Mouse (Mus musculus): Measurements from ENCODE around the gene Camk1d. TPM values are rescaled to one million over a fixed set of nuclear protein-coding genes. Genes with fewer than 3 reads are reported as not detected.

Gene Camk1d
- polyA plus RNA-seq, 1 experiment from 2014 or later, result 7.4 TPM

DNA sequence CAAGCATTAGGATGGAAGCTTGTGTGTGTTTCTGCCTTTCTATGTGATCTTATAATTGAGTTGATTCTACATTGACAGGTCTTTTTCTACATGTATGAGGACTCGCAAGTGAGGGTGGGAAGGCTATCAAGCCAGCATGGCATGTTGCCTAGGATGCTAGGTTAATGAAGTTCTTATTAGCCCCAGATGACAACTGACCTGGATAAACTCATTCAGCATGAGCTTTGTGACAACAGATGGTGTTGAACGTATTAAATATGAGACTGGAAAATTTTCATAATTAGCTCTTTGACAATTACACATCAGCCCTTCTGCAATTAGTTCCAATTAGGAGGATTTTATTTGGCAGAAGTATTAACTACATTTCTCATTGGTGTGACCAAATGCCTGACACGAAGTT is 343.7 kb downstream of the Camk1d start:
- Histone ChIP-seq H3K9ac (ENCODE audit: low read depth, low read length) (no peak overlapping the region), H3K36me3 (ENCODE audit: control insufficient read depth, insufficient read depth, low read length) (no peaks in the 10 kb centered on the region), H3K27ac (ENCODE audit: low read depth, low read length) (no peak overlapping the region), H3K27me3 (replicated peaks; ENCODE audit: control insufficient read depth, insufficient read depth, low read length) (no peaks in the 10 kb centered on the region), H3K9me3 (ENCODE audit: control insufficient read depth, low read length) (no peaks in the 10 kb centered on the region), H3K4me2 (ENCODE audit: low read length) (no peak overlapping the region), H3K4me3 (ENCODE audit: low read length) (no peak overlapping the region), H3K4me1 (ENCODE audit: control insufficient read depth, insufficient read depth, low read depth, low read length) (no peaks in the 10 kb centered on the region)
- WGBS, result 62% methylated on average over 3 of the region's 3 CpGs
- no peak for ATAC-seq

DNA sequence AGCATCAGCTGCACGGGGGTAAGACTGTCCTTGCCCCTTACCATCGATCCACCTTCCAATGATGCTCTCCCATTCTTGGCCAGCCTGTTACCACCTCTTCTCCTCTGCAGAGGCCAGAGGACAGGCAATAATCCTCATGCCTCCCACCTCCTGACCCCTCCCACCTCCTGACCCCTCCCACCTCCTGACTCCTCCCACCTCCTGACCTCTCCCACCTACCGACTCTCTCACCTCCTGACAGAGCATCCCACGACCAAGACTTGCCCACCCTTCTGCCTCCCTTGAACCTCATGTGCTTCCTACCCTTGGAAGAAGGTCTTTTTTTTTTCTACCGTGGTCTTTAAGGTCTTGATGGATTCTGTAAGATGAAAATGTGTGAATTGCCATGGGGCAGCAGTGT is 350.5 kb downstream of the Camk1d start:
- H3K9me3 ChIP-seq (ENCODE audit: control insufficient read depth, low read length), result no peaks in the 10 kb centered on the region
- H3K4me1 ChIP-seq (ENCODE audit: control insufficient read depth, insufficient read depth, low read depth, low read length), result no peaks in the 10 kb centered on the region
- no peak overlapping the region for H3K4me2 ChIP-seq (ENCODE audit: low read length)
- no peak for ATAC-seq
- WGBS, result 62% methylated on average over 5 of the region's 5 CpGs
- H3K9ac ChIP-seq (ENCODE audit: low read depth, low read length), result no peak overlapping the region
- H3K27me3 ChIP-seq (replicated peaks; ENCODE audit: control insufficient read depth, insufficient read depth, low read length), result no peaks in the 10 kb centered on the region
- no peak overlapping the region for H3K27ac ChIP-seq (ENCODE audit: low read depth, low read length)
- no peak overlapping the region for H3K4me3 ChIP-seq (ENCODE audit: low read length)
- no peaks in the 10 kb centered on the region for H3K36me3 ChIP-seq (ENCODE audit: control insufficient read depth, insufficient read depth, low read length)

DNA sequence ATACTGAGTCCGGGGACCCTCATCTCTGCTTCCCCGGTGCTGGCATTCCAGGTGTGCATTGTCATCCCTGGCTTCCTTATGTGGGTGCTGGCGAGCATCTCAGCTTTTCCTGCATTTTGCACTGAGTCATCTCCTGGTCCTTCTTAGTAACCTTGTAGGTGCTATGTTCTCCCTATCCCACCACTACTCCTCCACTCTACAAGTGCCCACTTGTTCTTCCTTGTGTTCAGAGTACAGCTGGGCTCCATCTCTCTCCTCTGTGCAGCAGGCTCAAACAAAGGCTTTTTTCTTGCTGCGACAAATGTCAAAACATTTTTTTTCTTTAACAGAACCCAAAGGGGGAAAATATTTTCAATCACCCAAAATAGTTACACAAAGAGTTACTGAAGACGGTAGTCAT is 356.3 kb downstream of the Camk1d start:
- H3K4me1 ChIP-seq (ENCODE audit: control insufficient read depth, insufficient read depth, low read depth, low read length), result no peaks in the 10 kb centered on the region
- no peaks in the 10 kb centered on the region for H3K27me3 ChIP-seq (replicated peaks; ENCODE audit: control insufficient read depth, insufficient read depth, low read length)
- ATAC-seq, result no peak
- H3K9me3 ChIP-seq (ENCODE audit: control insufficient read depth, low read length), result no peaks in the 10 kb centered on the region
- WGBS, result 86% methylated on average over 5 of the region's 5 CpGs
- H3K27ac ChIP-seq (ENCODE audit: low read depth, low read length), result no peak overlapping the region
- H3K36me3 ChIP-seq (ENCODE audit: control insufficient read depth, insufficient read depth, low read length), result no peaks in the 10 kb centered on the region
- no peak overlapping the region for H3K4me3 ChIP-seq (ENCODE audit: low read length)
- no peak overlapping the region for H3K9ac ChIP-seq (ENCODE audit: low read depth, low read length)
- no peak overlapping the region for H3K4me2 ChIP-seq (ENCODE audit: low read length)

DNA sequence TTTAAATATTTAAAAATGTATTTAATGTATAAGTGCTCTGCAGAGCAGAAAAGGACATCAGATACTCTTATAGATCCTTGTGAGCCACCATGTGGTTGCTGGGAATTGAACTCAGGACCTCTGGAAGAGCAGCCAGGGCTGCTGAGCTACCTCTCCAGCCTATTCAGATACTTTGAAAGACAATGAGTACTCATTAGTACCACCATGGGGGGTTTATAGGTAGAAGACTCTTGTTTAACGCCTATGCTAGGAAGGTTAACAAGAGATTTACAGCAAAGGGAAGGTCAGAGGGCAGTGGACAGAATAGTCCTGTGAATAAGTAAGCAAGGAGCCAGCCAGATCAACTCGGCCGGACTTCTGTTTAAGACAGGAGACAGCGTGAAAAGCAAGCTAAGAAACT is 357.3 kb downstream of the Camk1d start:
- no peak overlapping the region for H3K27ac ChIP-seq (ENCODE audit: low read depth, low read length)

DNA sequence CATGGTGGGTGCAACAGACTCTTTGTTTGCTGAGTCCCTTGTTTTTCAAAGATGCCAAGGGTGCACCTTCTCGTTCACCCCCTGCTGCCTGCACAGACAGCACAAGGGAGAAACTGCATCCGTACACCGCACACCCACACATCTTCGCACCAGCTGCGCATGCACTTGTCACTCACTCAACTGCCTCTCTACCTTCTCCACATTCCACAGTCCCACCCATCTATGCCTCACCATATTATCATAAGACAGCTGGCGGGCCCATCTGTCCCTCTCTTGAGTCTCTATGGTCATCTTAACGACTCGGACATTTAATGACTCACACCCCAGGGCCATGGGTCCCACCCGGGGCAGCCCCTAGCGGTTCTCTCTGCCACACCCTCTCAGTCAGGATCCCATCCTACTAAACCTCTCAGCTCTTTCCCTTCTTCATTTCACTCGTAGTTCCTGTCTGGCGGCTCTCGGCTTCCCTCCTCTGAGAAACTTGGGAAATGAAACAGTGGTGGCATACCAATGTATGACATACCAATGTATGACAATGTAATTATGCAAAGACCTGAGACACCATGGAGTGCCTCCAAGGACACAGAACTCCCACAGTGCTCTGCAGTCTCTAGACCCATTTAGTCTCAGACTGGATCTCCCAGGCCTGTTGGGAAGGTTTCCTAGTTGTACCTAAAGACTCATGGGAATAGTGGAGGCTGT is 361.3 kb downstream of the Camk1d start:
- peak; percentile 45; the same call in 1 of the 2 replicates for ATAC-seq

More for the DNA sequence above, 357.3 kb downstream of the Camk1d start:
- no peaks in the 10 kb centered on the region for H3K36me3 ChIP-seq (ENCODE audit: control insufficient read depth, insufficient read depth, low read length)
- no peaks in the 10 kb centered on the region for H3K27me3 ChIP-seq (replicated peaks; ENCODE audit: control insufficient read depth, insufficient read depth, low read length)
- 58% methylated on average over 4 of the region's 4 CpGs for WGBS
- H3K4me2 ChIP-seq (ENCODE audit: low read length), result no peak overlapping the region
- no peak overlapping the region for H3K9ac ChIP-seq (ENCODE audit: low read depth, low read length)
- no peaks in the 10 kb centered on the region for H3K4me1 ChIP-seq (ENCODE audit: control insufficient read depth, insufficient read depth, low read depth, low read length)
- ATAC-seq, result no peak
- no peaks in the 10 kb centered on the region for H3K9me3 ChIP-seq (ENCODE audit: control insufficient read depth, low read length)
- no peak overlapping the region for H3K4me3 ChIP-seq (ENCODE audit: low read length)

DNA sequence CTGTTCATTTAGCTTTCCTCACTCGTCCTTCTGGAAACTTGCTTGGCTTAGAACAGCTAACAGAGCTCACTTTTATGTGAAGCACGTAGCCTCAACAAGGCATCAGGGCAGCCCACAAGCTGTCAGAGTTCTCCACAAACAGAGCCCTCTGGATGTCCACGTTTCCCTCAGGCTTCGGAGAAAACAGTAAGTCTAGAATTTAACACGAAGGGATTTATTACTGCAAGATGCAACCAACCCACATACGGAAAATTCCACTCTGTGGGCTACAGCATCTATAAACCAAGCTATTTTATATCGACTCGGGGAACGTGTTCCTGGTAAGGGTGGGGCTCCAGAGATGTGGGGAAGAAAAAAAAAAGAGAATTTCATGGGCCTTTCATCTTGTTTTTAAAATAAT is 369.0 kb downstream of the Camk1d start:
- Histone ChIP-seq H3K4me3 (ENCODE audit: low read length) (no peak overlapping the region), H3K27me3 (replicated peaks; ENCODE audit: control insufficient read depth, insufficient read depth, low read length) (no peaks in the 10 kb centered on the region), H3K27ac (ENCODE audit: low read depth, low read length) (no peak overlapping the region), H3K9me3 (ENCODE audit: control insufficient read depth, low read length) (no peaks in the 10 kb centered on the region), H3K4me1 (ENCODE audit: control insufficient read depth, insufficient read depth, low read depth, low read length) (no peaks in the 10 kb centered on the region), H3K4me2 (ENCODE audit: low read length) (no peak overlapping the region), H3K36me3 (ENCODE audit: control insufficient read depth, insufficient read depth, low read length) (no peaks in the 10 kb centered on the region), H3K9ac (ENCODE audit: low read depth, low read length) (no peak overlapping the region)
- WGBS, result 82% methylated on average over 9 of the region's 9 CpGs
- ATAC-seq, result no peak

More for the DNA sequence above, 361.3 kb downstream of the Camk1d start:
- no peak overlapping the region for H3K4me2 ChIP-seq (ENCODE audit: low read length)
- WGBS, result 87% methylated on average over 13 of the region's 13 CpGs
- H3K36me3 ChIP-seq (ENCODE audit: control insufficient read depth, insufficient read depth, low read length), result no peaks in the 10 kb centered on the region
- H3K9me3 ChIP-seq (ENCODE audit: control insufficient read depth, low read length), result no peaks in the 10 kb centered on the region
- H3K4me1 ChIP-seq (ENCODE audit: control insufficient read depth, insufficient read depth, low read depth, low read length), result no peaks in the 10 kb centered on the region
- H3K27ac ChIP-seq (ENCODE audit: low read depth, low read length), result no peak overlapping the region
- H3K4me3 ChIP-seq (ENCODE audit: low read length), result no peak overlapping the region
- no peak overlapping the region for H3K9ac ChIP-seq (ENCODE audit: low read depth, low read length)
- no peaks in the 10 kb centered on the region for H3K27me3 ChIP-seq (replicated peaks; ENCODE audit: control insufficient read depth, insufficient read depth, low read length)

DNA sequence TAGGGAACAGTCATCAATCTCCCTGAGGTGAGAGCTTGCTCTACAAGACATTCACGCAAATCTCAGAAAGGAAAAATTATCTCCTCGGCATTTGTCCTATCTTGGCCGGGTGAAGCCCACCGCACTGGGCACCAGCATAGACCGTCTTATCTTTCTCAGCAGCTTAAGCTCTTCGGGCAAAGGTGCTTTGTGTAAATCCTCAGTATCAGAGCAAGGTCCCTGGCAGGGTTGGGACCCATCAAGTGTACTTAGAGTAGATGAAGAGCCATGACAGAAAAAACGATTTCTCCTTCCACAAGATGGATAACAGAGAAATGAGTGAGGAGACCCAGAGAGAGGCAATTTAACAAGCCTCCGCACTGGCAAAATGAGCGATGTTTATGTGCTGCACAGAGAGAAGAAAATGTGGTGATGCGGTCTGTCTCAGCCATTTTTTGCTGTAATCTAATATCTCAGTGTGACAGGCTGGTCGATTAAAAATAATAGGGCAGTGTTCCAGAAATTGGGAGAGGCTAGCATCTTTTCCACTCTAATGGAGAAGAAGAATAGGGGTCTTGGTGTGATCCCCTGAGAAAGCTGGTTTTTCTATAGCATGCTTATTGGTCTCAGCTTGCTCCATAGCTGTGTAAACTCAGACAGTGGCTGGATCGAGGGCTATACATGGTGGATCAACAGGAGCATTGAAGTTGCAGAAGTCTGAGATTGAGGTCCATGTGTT is 386.6 kb downstream of the Camk1d start:
- 59% methylated on average over 12 of the region's 12 CpGs for WGBS
- H3K9me3 ChIP-seq (ENCODE audit: control insufficient read depth, low read length), result no peaks in the 10 kb centered on the region
- peak; percentile 60 for ATAC-seq
- H3K27ac ChIP-seq (ENCODE audit: low read depth, low read length), result no peak overlapping the region
- no peak overlapping the region for H3K4me3 ChIP-seq (ENCODE audit: low read length)
- H3K27me3 ChIP-seq (replicated peaks; ENCODE audit: control insufficient read depth, insufficient read depth, low read length), result no peaks in the 10 kb centered on the region
- no peak overlapping the region for H3K4me2 ChIP-seq (ENCODE audit: low read length)
- no peaks in the 10 kb centered on the region for H3K36me3 ChIP-seq (ENCODE audit: control insufficient read depth, insufficient read depth, low read length)
- H3K9ac ChIP-seq (ENCODE audit: low read depth, low read length), result no peak overlapping the region
- no peaks in the 10 kb centered on the region for H3K4me1 ChIP-seq (ENCODE audit: control insufficient read depth, insufficient read depth, low read depth, low read length)

DNA sequence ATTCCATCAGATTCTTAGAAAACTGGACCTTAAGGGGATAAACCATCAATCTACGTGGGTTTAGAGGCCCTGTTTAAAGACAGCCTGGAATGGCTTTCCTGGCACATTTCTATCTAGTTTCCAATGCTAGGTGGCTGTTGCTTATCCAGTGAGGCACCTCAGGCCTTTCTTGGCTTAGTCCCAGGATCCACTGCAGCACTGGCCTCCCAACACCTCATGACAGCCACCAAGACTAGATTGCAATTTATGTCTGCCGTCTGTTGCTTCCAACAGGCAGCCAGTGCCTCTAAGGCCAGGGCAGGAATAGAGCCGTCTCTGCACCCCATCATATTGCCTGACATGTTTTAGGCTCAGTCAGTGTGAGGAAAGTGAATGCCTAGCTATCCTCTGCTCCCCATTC is 389.5 kb downstream of the Camk1d start:
- Histone ChIP-seq H3K4me3 (ENCODE audit: low read length) (no peak overlapping the region), H3K4me1 (ENCODE audit: control insufficient read depth, insufficient read depth, low read depth, low read length) (no peaks in the 10 kb centered on the region), H3K36me3 (ENCODE audit: control insufficient read depth, insufficient read depth, low read length) (no peaks in the 10 kb centered on the region), H3K9me3 (ENCODE audit: control insufficient read depth, low read length) (no peaks in the 10 kb centered on the region), H3K4me2 (ENCODE audit: low read length) (no peak overlapping the region), H3K27ac (ENCODE audit: low read depth, low read length) (no peak overlapping the region), H3K9ac (ENCODE audit: low read depth, low read length) (no peak overlapping the region), H3K27me3 (replicated peaks; ENCODE audit: control insufficient read depth, insufficient read depth, low read length) (no peaks in the 10 kb centered on the region)
- WGBS, result 78% methylated on average over 3 of the region's 3 CpGs
- ATAC-seq, result no peak

DNA sequence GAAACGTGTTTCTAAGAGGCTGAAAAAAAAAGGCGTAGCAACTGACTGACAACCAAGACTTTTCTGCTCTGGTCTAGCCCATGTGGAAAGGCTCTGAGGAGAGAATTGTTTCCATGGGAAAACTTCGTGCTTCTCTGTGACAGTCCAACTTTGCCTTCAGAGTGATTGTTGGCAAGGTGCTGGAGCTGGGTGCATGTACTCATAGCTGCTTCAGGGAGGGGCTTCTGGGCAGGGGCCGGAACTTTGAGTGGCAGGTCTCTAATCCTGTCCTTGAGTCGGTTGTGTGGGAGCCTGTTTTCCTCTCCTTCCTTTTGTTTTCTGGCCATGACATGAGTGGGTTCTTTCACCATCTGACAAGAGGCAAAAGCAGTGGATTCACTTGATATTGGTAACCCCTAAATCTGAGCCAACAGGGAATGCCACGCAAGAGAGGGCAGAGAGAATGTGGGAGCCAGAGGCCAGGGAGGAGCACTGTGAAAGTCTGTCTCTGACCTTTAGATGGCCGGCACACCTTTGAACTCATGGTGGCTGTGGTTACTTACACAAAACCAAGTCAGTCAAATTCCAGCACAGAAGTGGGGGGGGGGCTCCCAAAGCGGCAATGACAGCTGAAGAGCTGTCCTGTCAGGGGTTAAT is 392.5 kb downstream of the Camk1d start:
- peak; percentile 45; the same call in 1 of the 2 replicates for ATAC-seq

More for the DNA sequence above, 392.5 kb downstream of the Camk1d start:
- no peaks in the 10 kb centered on the region for H3K36me3 ChIP-seq (ENCODE audit: control insufficient read depth, insufficient read depth, low read length)
- H3K4me1 ChIP-seq (ENCODE audit: control insufficient read depth, insufficient read depth, low read depth, low read length), result no peaks in the 10 kb centered on the region
- H3K9ac ChIP-seq (ENCODE audit: low read depth, low read length), result no peak overlapping the region
- H3K27ac ChIP-seq (ENCODE audit: low read depth, low read length), result no peak overlapping the region
- H3K9me3 ChIP-seq (ENCODE audit: control insufficient read depth, low read length), result no peaks in the 10 kb centered on the region
- 47% methylated on average over 8 of the region's 8 CpGs for WGBS
- H3K4me3 ChIP-seq (ENCODE audit: low read length), result no peak overlapping the region
- H3K4me2 ChIP-seq (ENCODE audit: low read length), result no peak overlapping the region
- H3K27me3 ChIP-seq (replicated peaks; ENCODE audit: control insufficient read depth, insufficient read depth, low read length), result no peaks in the 10 kb centered on the region

All from hindbrain, embryonic 16.5 days (tissue).